Mouse (Mus musculus): ENCODE measurements at regions not wholly inside any gene's neighbourhood (a gene's known extent, or its start where the extent isn't known, plus 50 kb on each side); places are given as distances from the start of the nearest gene placed in this dataset.

DNA sequence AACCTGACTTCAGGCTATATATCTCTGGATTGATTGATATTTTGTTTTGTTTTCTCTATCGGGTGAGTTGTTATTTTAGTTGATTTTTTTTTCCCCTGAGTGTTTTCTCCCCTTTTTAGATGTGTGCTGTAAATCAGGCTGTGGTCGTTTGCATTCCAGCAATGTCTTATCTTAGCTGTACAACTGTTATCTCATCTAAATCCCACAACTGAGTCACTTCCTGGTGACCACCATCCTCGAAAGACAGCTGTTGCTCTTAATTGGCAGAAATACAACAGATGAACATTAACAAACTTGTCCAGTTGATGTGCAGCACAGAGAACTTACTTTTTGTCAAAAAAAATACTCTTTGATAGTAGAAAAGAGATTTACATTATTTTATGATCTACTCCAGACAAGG lies 285.0 kb upstream of the Atp2b1 start:
- Histone ChIP-seq H3K27me3 (ENCODE audit: poor library complexity, severe bottlenecking) (no peaks in the 10 kb centered on the region), H3K36me3 (replicated peaks) (no peaks in the 10 kb centered on the region), H3K9me3 (no peaks in the 10 kb centered on the region), H3K4me3 (no peak overlapping the region), H3K4me1 (no peaks in the 10 kb centered on the region), H3K27ac (no peak overlapping the region)
- WGBS = 77% methylated on average over 3 of the region's 3 CpGs
- DNase-seq (ENCODE audit: extremely low spot score, low spot score) = no peak

DNA sequence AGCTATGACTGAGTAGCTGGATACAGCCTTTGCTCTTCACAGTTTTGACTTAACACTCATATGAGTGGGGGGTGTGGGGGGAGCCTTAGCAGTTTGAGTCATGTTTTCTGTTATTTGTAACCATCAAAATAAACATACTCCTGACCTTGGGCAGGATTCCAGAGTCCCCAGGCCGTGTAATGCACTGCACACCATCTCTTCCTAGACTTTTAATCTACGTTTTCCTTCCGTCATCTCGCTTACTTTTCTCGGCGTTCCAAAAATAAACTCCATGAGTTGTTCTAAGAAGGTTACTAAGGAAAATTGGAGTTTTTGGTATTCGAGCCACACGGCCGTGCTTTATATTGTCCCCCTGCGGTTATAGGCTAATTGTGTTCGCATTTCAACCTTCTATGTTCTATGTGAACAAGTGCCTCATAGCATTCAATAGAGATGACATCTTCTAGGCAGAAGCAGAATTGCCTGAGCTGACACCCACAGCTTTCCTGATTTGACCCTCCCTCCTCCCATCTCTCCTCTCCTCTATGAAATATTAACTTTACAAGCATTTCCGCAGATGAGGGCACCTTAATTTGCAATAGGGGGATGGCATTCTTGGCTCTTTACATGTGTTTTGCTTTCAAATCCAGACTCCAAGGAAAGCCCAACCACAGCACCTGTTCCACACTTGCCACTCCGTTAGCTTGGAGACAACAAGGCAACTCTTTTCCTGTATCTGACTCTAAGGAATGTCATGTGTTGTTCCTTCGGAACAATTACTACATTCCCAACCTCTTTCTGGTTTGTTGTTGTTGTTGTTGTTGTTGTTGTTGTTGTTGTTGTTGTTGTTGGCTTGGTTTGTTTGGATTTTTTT lies 276.2 kb upstream of the Atp2b1 start:
- no peaks in the 10 kb centered on the region for H3K4me1 ChIP-seq
- no peak overlapping the region for H3K27ac ChIP-seq
- 91% methylated on average over 14 of the region's 14 CpGs for WGBS
- no peaks in the 10 kb centered on the region for H3K36me3 ChIP-seq (replicated peaks)
- no peaks in the 10 kb centered on the region for H3K9me3 ChIP-seq
- H3K27me3 ChIP-seq (ENCODE audit: poor library complexity, severe bottlenecking) = no peaks in the 10 kb centered on the region
- no peak overlapping the region for H3K4me3 ChIP-seq
- DNase-seq (ENCODE audit: extremely low spot score, low spot score) = no peak

DNA sequence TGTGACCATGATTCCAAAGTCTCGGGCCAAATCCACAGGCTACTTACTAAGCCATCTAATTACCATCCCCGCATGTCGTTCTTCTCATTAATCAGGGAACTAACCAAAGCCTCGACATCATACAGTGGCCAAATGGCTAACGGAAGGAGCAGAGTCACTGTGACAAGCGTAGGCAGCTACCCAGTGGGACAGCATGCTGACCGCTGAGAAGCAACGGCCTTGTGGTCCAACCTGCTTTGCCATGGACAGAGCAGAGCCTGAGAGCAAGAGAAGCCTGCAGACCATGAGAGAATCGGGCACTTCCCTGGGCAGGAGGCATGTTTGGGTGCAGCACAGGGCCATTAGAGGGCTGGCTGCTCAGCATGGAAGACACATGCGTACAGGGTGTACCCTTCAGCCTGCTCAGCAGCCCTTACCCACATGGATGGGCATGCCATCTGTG lies 268.5 kb upstream of the Atp2b1 start:
- WGBS = 87% methylated on average over 10 of the region's 10 CpGs

DNA sequence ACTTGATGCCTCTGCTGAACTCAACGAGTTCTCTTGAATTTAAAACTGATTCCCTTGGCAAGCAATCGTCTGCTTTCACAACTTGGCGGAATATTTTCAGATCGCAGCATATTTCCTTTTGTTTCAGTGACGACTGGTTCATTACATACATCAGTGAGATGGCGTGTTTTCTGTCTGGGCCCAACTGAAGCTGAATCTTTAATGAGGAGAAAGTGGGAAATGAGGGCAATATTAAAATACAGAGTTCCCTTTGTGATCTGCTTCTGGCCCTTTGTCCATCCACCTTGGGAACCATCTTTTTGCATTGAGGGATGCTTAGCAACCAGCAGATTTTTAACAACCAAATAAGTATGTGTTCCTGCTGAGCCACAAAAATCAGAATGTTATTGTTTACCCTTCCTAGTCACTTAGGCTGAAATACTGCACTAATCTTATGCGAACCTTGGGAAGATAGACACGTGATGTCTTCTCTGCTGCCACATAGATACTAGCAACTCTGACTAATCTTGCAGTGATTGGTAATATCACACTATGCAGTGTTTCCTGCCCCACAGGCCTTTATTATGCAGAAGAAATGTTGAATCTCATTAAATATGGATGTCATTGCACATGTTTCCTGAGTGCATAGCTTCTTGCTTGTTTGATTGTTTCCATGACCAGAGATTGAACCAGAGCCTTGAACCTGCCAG lies 267.8 kb upstream of the Atp2b1 start:
- Histone ChIP-seq H3K4me3 (no peak overlapping the region), H3K36me3 (replicated peaks) (no peaks in the 10 kb centered on the region), H3K9me3 (no peaks in the 10 kb centered on the region), H3K27me3 (ENCODE audit: poor library complexity, severe bottlenecking) (no peaks in the 10 kb centered on the region), H3K27ac (no peak overlapping the region), H3K4me1 (no peaks in the 10 kb centered on the region)
- no peak for DNase-seq (ENCODE audit: extremely low spot score, low spot score)
- 86% methylated on average over 8 of the region's 8 CpGs for WGBS

More for the DNA sequence above, 268.5 kb upstream of the Atp2b1 start:
- Histone ChIP-seq H3K4me1 (no peaks in the 10 kb centered on the region), H3K27ac (peak overlapping the region; percentile 51; the same call in 1 of the 2 replicates), H3K36me3 (replicated peaks) (no peaks in the 10 kb centered on the region), H3K9me3 (no peaks in the 10 kb centered on the region), H3K27me3 (ENCODE audit: poor library complexity, severe bottlenecking) (no peaks in the 10 kb centered on the region), H3K4me3 (no peak overlapping the region)
- DNase-seq (ENCODE audit: extremely low spot score, low spot score) = no peak

DNA sequence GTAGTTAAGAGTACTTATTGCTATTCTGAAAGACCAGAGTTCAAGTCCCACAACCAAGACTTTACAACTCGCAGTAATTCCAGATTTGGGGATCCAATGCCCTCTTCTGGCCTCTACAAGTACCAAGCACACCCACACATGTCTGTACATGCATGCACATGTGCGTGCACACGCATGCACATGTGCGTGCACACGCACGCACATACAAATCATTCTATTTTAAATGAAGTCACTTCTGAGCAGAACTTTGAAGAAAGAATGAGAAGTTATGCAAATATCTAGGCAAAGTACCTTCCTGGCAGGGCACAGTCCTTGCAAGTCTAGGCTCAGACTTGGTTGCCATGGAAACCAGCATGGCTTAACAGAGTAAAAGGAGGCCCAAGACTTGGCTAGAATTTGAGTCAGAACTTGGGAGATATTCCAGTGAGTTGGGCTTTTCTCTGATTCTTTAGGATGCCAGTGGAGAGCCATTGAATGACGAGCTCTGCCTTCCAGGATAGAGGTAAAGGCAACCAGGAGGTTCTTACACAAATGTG lies 265.4 kb upstream of the Atp2b1 start:
- Histone ChIP-seq H3K4me1 (no peaks in the 10 kb centered on the region), H3K9me3 (no peaks in the 10 kb centered on the region), H3K36me3 (replicated peaks) (no peaks in the 10 kb centered on the region), H3K27ac (no peak overlapping the region), H3K27me3 (ENCODE audit: poor library complexity, severe bottlenecking) (no peaks in the 10 kb centered on the region), H3K4me3 (no peak overlapping the region)
- 90% methylated on average over 7 of the region's 7 CpGs for WGBS
- no peak for DNase-seq (ENCODE audit: extremely low spot score, low spot score)

DNA sequence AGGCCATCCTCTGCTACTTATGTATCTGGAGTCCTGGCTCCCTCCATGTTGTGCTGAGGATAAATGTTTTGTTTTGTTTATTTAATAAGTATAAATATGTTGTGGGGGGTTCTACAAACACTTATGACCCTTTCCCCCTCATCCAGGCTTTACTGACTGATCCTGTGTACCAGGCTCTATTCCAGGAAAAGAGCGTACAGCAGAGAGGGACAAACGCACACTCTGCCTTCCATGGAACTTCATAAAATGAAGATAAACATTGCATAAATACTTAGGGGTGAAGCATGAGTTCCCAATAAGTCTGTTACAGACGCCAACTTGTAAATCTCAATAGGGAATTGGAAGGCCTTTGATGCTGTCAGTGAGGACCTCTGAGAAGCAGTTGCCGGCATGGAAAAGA lies 263.7 kb upstream of the Atp2b1 start:
- Histone ChIP-seq H3K27me3 (ENCODE audit: poor library complexity, severe bottlenecking) (no peaks in the 10 kb centered on the region), H3K4me3 (no peak overlapping the region), H3K4me1 (no peaks in the 10 kb centered on the region), H3K9me3 (no peaks in the 10 kb centered on the region), H3K36me3 (replicated peaks) (no peaks in the 10 kb centered on the region), H3K27ac (no peak overlapping the region)
- no peak for DNase-seq (ENCODE audit: extremely low spot score, low spot score)
- 92% methylated on average over 4 of the region's 4 CpGs for whole genome bisulfite sequencing

DNA sequence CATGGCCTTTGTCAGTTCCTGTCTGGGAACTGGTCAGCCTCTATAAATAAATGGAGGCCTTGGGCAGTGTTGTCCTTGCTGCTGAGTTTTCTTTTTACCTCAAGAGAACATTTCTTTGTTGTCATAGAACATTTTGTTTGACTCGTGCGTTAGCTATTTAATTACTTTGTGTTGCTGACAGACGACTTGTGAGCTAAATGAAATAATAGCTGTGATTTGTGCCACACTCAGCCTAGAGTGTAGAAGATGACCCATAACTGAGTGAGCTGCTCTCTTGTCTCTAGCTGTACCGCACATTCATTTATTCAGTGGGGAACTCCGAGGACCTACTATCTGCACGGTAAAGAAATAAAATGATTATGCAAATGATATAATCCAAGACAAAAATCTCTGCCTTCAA lies 263.1 kb upstream of the Atp2b1 start:
- 94% methylated on average over 6 of the region's 6 CpGs for WGBS
- Histone ChIP-seq H3K4me1 (no peaks in the 10 kb centered on the region), H3K36me3 (replicated peaks) (no peaks in the 10 kb centered on the region), H3K27me3 (ENCODE audit: poor library complexity, severe bottlenecking) (no peaks in the 10 kb centered on the region), H3K4me3 (no peak overlapping the region), H3K27ac (no peak overlapping the region), H3K9me3 (no peaks in the 10 kb centered on the region)
- DNase-seq (ENCODE audit: extremely low spot score, low spot score) = no peak

DNA sequence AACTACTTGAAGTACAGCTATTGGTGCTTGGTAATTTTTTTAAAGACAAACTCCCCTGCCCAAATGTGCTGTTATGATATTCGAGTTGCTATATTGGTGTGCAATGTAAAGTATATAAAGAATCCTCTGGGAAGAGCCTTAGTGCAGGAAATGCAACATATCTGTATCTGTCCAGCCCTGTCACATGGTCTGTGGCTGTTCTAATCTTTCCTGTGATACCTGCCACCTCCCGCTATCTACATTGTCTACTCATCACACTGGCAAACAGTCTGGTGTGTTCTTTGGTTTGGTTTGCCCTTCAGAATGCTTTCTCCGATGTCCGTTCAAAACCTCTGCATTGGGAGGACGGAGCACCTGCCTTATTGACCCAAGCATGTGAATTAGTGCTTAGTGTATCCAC lies 262.6 kb upstream of the Atp2b1 start:
- WGBS = 95% methylated on average over 5 of the region's 5 CpGs
- DNase-seq (ENCODE audit: extremely low spot score, low spot score) = no peak
- Histone ChIP-seq H3K36me3 (replicated peaks) (no peaks in the 10 kb centered on the region), H3K4me3 (no peak overlapping the region), H3K27ac (no peak overlapping the region), H3K4me1 (no peaks in the 10 kb centered on the region), H3K27me3 (ENCODE audit: poor library complexity, severe bottlenecking) (no peaks in the 10 kb centered on the region), H3K9me3 (no peaks in the 10 kb centered on the region)

DNA sequence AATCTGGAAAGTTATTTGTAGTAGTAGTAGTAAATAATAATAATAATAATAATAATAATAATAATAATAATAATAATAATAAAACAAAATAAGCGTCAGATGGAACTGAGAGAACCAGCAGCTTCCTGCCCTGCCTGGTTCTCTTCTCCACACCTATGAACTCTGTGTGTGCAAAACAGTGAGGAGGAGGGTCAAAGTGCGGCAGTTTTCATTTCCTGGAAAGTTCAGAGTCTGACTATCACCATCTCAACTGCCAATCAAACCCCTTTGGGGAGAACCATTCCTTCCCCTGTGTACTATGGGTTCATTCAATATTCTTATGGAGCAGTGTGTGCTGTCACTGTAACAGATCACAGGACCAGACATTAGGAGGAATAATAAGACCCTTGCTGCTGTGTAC lies 262.1 kb upstream of the Atp2b1 start:
- Histone ChIP-seq H3K9me3 (no peaks in the 10 kb centered on the region), H3K27me3 (ENCODE audit: poor library complexity, severe bottlenecking) (no peaks in the 10 kb centered on the region), H3K4me1 (no peaks in the 10 kb centered on the region), H3K27ac (no peak overlapping the region), H3K36me3 (replicated peaks) (no peaks in the 10 kb centered on the region), H3K4me3 (no peak overlapping the region)
- WGBS = 97% methylated on average over 2 of the region's 2 CpGs
- DNase-seq (ENCODE audit: extremely low spot score, low spot score) = no peak

DNA sequence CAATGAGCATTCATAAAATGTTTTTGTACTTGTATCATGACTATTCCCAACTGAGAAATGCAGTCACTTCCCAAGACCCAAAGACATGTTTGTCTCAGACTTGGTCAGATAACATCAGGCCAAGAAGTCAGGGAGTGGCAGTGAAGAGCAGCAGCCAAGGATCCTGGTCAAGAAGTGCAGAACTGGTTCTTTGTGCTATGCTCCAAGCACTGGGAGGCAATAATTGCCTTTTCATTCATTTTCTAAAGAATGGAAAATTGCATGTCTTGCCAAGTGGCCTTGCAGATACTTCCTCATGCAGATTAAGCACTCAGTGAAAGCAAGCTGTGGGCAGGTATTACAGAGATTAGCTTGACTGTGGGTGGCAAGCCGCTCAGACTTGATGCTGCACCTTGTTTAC lies 253.5 kb upstream of the Atp2b1 start:
- Histone ChIP-seq H3K4me3 (no peak overlapping the region), H3K4me1 (peaks cover 5% of the 10 kb centered on the region; the same call in 1 of the 2 replicates), H3K27ac (no peak overlapping the region), H3K36me3 (replicated peaks) (no peaks in the 10 kb centered on the region), H3K27me3 (ENCODE audit: poor library complexity, severe bottlenecking) (no peaks in the 10 kb centered on the region), H3K9me3 (no peaks in the 10 kb centered on the region)
- DNase-seq (ENCODE audit: extremely low spot score, low spot score) = no peak
- 33% methylated on average over 1 of the region's 1 CpGs for WGBS

DNA sequence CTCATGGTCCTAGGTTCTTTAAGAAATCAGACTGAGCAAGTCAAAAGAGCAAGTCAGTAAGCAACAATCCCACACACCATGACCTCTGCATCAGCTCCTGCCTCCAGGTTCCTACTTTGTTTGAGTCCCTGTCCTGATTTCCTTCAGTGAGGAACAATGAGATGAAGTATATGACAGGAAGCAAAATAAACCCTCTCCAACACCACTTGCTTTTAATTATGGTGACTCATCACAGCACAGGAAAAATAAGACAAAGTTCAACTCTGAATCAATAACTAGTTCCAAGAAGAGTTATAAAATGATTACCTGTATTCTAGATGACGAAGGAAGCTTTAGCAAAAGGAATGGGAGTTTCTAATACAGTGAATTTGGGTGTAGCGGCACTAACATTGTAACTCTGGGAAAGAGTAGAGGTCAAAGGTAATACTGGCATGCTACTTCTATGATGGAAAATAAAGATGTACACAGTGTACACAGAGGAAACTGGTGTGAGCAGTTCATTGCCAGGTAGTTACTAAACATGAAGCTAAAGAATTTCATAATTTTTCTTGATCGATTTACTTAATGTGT lies 248.2 kb upstream of the Atp2b1 start:
- DNase-seq (ENCODE audit: extremely low spot score, low spot score) = no peak
- Histone ChIP-seq H3K27ac (no peak overlapping the region), H3K36me3 (replicated peaks) (no peaks in the 10 kb centered on the region), H3K9me3 (no peaks in the 10 kb centered on the region), H3K4me1 (peaks cover 2% of the 10 kb centered on the region; the same call in 1 of the 2 replicates), H3K27me3 (ENCODE audit: poor library complexity, severe bottlenecking) (no peaks in the 10 kb centered on the region), H3K4me3 (no peak overlapping the region)
- 93% methylated on average over 3 of the region's 3 CpGs for WGBS

DNA sequence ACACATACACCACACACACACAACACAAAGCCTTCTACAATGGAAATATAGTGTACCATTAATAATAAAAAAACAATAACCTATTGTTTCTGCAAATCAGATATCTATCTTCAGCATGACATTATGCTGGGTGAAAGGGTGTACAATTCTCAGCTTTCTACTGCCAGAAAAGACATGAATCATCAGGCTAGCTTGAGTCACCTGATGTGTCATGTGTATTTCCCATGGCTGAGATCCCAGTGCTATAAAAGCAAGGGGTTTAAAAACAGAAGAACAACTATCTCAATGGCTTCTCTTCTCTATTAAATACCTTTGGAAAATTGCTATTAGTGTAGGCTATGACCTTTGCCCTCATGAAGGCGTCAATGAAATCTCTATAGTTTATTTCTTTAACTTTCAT lies 246.5 kb upstream of the Atp2b1 start:
- Histone ChIP-seq H3K4me1 (no peaks in the 10 kb centered on the region), H3K27me3 (ENCODE audit: poor library complexity, severe bottlenecking) (no peaks in the 10 kb centered on the region), H3K27ac (no peak overlapping the region), H3K9me3 (no peaks in the 10 kb centered on the region), H3K4me3 (no peak overlapping the region), H3K36me3 (replicated peaks) (no peaks in the 10 kb centered on the region)
- WGBS = 94% methylated on average over 1 of the region's 1 CpGs
- no peak for DNase-seq (ENCODE audit: extremely low spot score, low spot score)

DNA sequence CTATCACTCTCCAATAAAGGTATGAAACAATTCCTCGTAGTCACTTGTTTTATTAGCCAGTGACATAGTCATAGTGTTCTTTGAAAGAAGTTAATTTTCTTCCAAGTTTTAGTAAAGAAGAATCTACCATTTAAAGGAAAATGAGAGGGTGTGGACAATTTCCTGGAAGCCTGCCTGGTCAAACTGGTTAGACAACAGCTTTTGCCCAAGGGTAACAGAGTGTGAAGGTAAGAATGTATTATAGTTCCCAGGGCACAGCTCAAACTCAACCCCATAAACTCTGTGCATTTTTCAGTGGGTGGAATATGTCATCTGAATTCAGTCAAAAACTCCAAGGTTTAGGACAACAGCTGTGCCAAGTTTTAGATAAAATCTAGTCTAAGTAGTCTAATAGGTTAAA lies 240.1 kb upstream of the Atp2b1 start:
- Histone ChIP-seq H3K27me3 (ENCODE audit: poor library complexity, severe bottlenecking) (no peaks in the 10 kb centered on the region), H3K4me1 (no peaks in the 10 kb centered on the region), H3K27ac (no peak overlapping the region), H3K36me3 (replicated peaks) (no peaks in the 10 kb centered on the region), H3K9me3 (no peaks in the 10 kb centered on the region), H3K4me3 (no peak overlapping the region)
- no peak for DNase-seq (ENCODE audit: extremely low spot score, low spot score)
- 85% methylated on average over 1 of the region's 1 CpGs for WGBS

Measured in forebrain, embryonic 10.5 days (tissue).